Mouse (Mus musculus) frontal cortex, adult (tissue): Measurements from ENCODE around the gene Il15ra.
"Not testable (repeated sequence)": the region's sequence is repeated elsewhere in the genome, so short reads cannot be mapped to it uniquely, and the experiment has no call there.

Experiments used
- ATAC-seq: cut with Nextera tagmentation; 2 replicates; pipeline ENCODE4 v1.9.2; 2017; ENCODE audit warnings: mild to moderate bottlenecking, moderate library complexity, mixed read lengths; ENCODE audit not compliant: low TSS enrichment

Gene Il15ra

GRCm38 (mm10) chr2:11708538-11708937 lies 3.4 kb downstream of the Il15ra start:
- no peak for ATAC-seq

GRCm38 (mm10) chr2:11710101-11710500 lies 5.0 kb downstream of the Il15ra start:
- not testable (repeated sequence) for ATAC-seq

GRCm38 (mm10) chr2:11712483-11712990 lies 7.4 kb downstream of the Il15ra start:
- ATAC-seq, result no peak

- no peak for ATAC-seq
Measured at GRCm38 (mm10) chr2:11713021-11713420, 7.9 kb downstream of the Il15ra start.

- ATAC-seq, result peak; percentile 93
Measured at GRCm38 (mm10) chr2:11714535-11714934, 9.4 kb downstream of the Il15ra start.

GRCm38 (mm10) chr2:11718573-11718972 lies 13.5 kb downstream of the Il15ra start:
- ATAC-seq, result no peak

- ATAC-seq, result no peak
Measured at GRCm38 (mm10) chr2:11722564-11722963, 17.5 kb downstream of the Il15ra start.

GRCm38 (mm10) chr2:11727574-11727973 lies 22.5 kb downstream of the Il15ra start:
- peak; percentile 44; the same call in 1 of the 2 replicates for ATAC-seq

- ATAC-seq, result no peak
Measured at GRCm38 (mm10) chr2:11729091-11729490, 24.0 kb downstream of the Il15ra start.

- ATAC-seq, result peak; percentile 45; the same call in 1 of the 2 replicates
Measured at GRCm38 (mm10) chr2:11732978-11733377, 27.9 kb downstream of the Il15ra start.

- ATAC-seq, result peak; percentile 79
Measured at GRCm38 (mm10) chr2:11735853-11736252, 30.8 kb downstream of the Il15ra start.

GRCm38 (mm10) chr2:11738794-11739193 lies 33.7 kb downstream of the Il15ra start:
- ATAC-seq, result no peak

- no peak for ATAC-seq
Measured at GRCm38 (mm10) chr2:11739516-11740051, 34.5 kb downstream of the Il15ra start.

GRCm38 (mm10) chr2:11762541-11762940 lies 57.5 kb downstream of the Il15ra start:
- no peak for ATAC-seq

GRCm38 (mm10) chr2:11765694-11766093 lies 60.6 kb downstream of the Il15ra start:
- peak; percentile 67 for ATAC-seq

- no peak for ATAC-seq
Measured at GRCm38 (mm10) chr2:11766485-11767160, 61.5 kb downstream of the Il15ra start.

- 0 out of 2 replicates have a peak, but pooled peaks have one; percentile 8 for ATAC-seq
Measured at GRCm38 (mm10) chr2:11767161-11767545, 62.1 kb downstream of the Il15ra start.

- no peak for ATAC-seq
Measured at GRCm38 (mm10) chr2:11771701-11772100, 66.6 kb downstream of the Il15ra start.

- peak; percentile 70 for ATAC-seq
Measured at GRCm38 (mm10) chr2:11772401-11772800, 67.3 kb downstream of the Il15ra start.

GRCm38 (mm10) chr2:11774426-11774825 lies 69.3 kb downstream of the Il15ra start:
- ATAC-seq, result no peak

GRCm38 (mm10) chr2:11775121-11775520 lies 70.0 kb downstream of the Il15ra start:
- no peak for ATAC-seq

- no peak for ATAC-seq
Measured at GRCm38 (mm10) chr2:11776415-11776814, 71.3 kb downstream of the Il15ra start.
